Mouse (Mus musculus): Measurements from ENCODE around the gene Sae1.

DNA sequence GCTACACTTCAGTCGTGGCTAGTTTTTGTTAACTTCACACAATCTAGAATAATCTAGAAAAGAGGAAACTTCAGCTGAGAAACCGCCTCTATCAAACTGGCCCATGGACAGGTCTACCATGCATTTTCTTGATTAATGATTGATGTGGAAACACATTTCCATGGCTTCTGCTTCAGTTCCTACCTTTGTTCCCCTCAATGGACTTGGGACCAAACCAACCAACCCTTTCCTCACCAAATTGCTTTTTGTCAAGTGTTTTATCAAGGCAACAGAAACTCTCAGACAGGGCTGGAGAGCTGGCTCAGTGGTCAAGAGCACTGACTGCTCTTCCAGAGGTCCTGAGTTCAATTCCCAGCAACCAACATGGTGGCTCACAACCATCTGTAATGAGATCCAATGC is 17.0 kb downstream of the Sae1 start:
- no peak for TF ChIP-seq POLR2A (IDR thresholded peaks at IDR 0.05; ENCODE audit: insufficient read depth, low read length)
- TF ChIP-seq EP300 (IDR thresholded peaks at IDR 0.05; ENCODE audit: insufficient read depth, low read depth, low read length), result no peak

Data from ES-Bruce4 (cell line).